Mouse (Mus musculus): Measurements from ENCODE around the gene Krtap10-4.
"Not testable (repeated sequence)": the region's sequence is repeated elsewhere in the genome, so short reads cannot be mapped to it uniquely, and the experiment has no call there.

Krtap10-4 gene

DNA sequence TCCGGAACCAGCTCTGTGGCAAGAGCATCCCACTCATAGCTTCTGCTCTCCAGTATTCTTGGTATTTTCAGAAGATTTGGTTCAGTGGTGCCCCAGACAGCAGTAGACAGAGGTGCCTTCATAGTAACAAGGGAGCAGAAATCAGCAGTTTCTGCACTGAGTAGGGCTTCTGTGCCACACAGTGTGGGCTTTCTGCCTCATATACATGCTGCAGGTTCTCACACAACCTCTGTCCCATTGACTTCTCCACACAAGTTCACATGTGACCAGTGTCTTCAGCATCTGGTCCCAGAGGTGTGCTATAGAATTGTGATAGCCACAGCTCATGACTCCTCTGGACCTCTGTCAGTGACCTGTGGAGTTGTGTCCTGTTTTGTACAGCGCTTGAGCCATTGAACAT lies 38.3 kb downstream of the Krtap10-4 start:
- DNase-seq (ENCODE audit: low spot score in 2 of 2): no peak

DNA sequence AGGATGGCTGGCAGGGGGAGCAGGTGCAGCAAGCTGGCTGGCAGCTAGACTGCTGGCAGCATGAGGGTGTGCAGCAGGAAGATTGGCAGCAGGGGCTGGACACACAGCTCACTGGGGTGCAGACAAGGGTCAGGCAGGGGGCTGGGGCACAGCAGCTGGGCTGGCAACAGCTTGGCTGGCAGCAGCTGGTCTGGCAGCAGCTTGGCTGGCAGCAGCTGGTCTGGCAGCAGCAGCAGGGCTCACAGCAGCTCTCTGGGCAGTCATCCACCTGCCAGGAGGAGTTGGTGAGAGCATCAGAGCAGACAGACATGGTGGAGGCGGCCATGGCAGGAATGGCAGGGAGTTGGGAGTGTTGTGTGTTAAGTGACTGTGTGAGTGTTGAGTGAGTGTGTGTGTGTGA lies 39.0 kb downstream of the Krtap10-4 start, which contains the start of gene Gm7137:
Gm7137 (minus strand) TSS at position 325 of the 400 bp plus-strand sequence.
- DNase-seq (ENCODE audit: low spot score in 2 of 2): not testable (repeated sequence)

GRCm38 (mm10) chr10:77783396-77783795 lies 43.5 kb downstream of the Krtap10-4 start:
- DNase-seq (ENCODE audit: low spot score in 2 of 2): not testable (repeated sequence)

DNA sequence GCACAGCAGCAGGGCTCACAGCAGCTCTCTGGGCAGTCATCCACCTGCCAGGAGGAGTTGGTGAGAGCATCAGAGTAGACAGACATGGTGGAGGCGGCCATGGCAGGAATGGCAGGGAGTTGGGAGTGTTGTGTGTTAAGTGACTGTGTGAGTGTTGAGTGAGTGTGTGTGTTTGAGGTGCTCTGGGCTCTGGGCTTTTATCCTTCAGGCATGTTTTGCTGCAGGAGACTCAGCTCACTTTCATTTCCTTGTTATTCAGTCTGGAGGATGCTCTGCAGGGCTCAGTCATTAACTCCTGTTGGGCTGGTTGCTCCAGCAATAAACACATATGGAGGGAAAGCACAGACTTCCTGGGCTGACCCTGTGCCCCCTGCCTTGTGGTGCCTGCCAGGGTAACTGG lies 44.5 kb downstream of the Krtap10-4 start, which contains the start of gene Gm3250:
Gm3250 (minus strand) TSS at position 101 of the 400 bp plus-strand sequence.
- DNase-seq (ENCODE audit: low spot score in 2 of 2): not testable (repeated sequence)

GRCm38 (mm10) chr10:77776844-77777243 lies 50.1 kb downstream of the Krtap10-4 start, which contains the start of gene Gm7138:
Gm7138 (minus strand) TSS chr10:77776944.
- DNase-seq (ENCODE audit: low spot score in 2 of 2): not testable (repeated sequence)

Measured in left cerebral cortex, adult 9 months (tissue).